Mouse (Mus musculus) CH12.LX (cell line): ENCODE measurements around the gene Vmn1r188. TPM values are rescaled to one million over a fixed set of nuclear protein-coding genes. Genes with fewer than 3 reads are reported as not detected.
"Not testable (repeated sequence)": the region's sequence is repeated elsewhere in the genome, so short reads cannot be mapped to it uniquely, and the experiment has no call there.

ENCODE experiments used
- DNase-seq: peaks from one replicate; pipeline ENCODE4 v3.0.0-alpha.2; 2013; ENCODE audit errors: extremely low read depth
- H3K27ac ChIP-seq: 2 replicates; pipeline ENCODE4 v1.5.1; 2012; ENCODE audit warnings: low read depth, mild to moderate bottlenecking, control low read depth, moderate library complexity; ENCODE audit not compliant: insufficient read depth
- H3K27me3 ChIP-seq: replicated peaks from 2 replicates; pipeline ENCODE3; 2012; ENCODE audit warnings: inconsistent platforms
- H3K36me3 ChIP-seq, 2 experiments: replicated peaks in 1 of 2; 2 replicates each; pipeline versions ENCODE3 to v1.6.1; 2012; ENCODE audit warnings: inconsistent platforms in 1 of 2, low read length in 1 of 2, mild to moderate bottlenecking in 1 of 2, mixed read lengths in 1 of 2, moderate library complexity in 1 of 2; ENCODE audit not compliant: control insufficient read depth in 1 of 2, insufficient read depth in 1 of 2
- H3K4me1 ChIP-seq, 2 experiments: 2 replicates each; pipeline ENCODE4 v1.6.1; 2012; ENCODE audit warnings: inconsistent platforms in 1 of 2, moderate library complexity in 1 of 2; ENCODE audit not compliant: insufficient read depth in 2 of 2, control insufficient read depth in 1 of 2
- H3K4me2 ChIP-seq: 2 replicates; pipeline ENCODE4 v1.6.1; 2012; ENCODE audit warnings: low read depth, mild to moderate bottlenecking, control low read depth; ENCODE audit not compliant: poor library complexity, insufficient read depth, severe bottlenecking
- H3K4me3 ChIP-seq, 3 experiments: fragments of 150-350 bp in 1 of 3; sonication (generic) in 1 of 3; replicated peaks in 1 of 3; 2 replicates each; pipeline versions ENCODE3 to v1.5.1; 2011 to 2012; ENCODE audit warnings: low read depth in 2 of 3, low read length in 2 of 3, mild to moderate bottlenecking in 2 of 3, moderate library complexity in 2 of 3, control low read depth in 1 of 3, improper control_type of control experiment in 1 of 3, inconsistent platforms in 1 of 3, mixed read lengths in 1 of 3; ENCODE audit not compliant: poor library complexity in 1 of 3
- H3K79me2 ChIP-seq: replicated peaks from 2 replicates; pipeline ENCODE4 v1.6.1; 2012; ENCODE audit warnings: mild to moderate bottlenecking, moderate library complexity; ENCODE audit not compliant: control insufficient read depth, poor library complexity, insufficient read depth, severe bottlenecking; ENCODE audit errors: extremely low read depth
- H3K9ac ChIP-seq: 2 replicates; pipeline ENCODE4 v1.6.1; 2012; ENCODE audit warnings: low read depth, mild to moderate bottlenecking, control low read depth, moderate library complexity; ENCODE audit not compliant: insufficient read depth
- H3K9me3 ChIP-seq: replicated peaks from 2 replicates; pipeline ENCODE3; 2012; ENCODE audit warnings: low read length, inconsistent platforms, mixed read lengths
- BHLHE40 ChIP-seq: IDR thresholded peaks from 2 replicates; pipeline ENCODE4 v1.6.1; 2011; ENCODE audit warnings: mild to moderate bottlenecking, low read depth, low read length, improper control_type of control experiment
- CHD2 ChIP-seq: IDR thresholded peaks from 2 replicates; pipeline ENCODE4 v1.6.1; 2011; ENCODE audit warnings: low read length, improper control_type of control experiment
- ELF1 ChIP-seq: IDR thresholded peaks from 2 replicates; pipeline ENCODE4 v1.6.1; 2014; ENCODE audit warnings: low read depth, mild to moderate bottlenecking, inconsistent platforms, low read length, improper control_type of control experiment
- ETS1 ChIP-seq: conservative IDR thresholded peaks from 2 replicates; pipeline ENCODE4 v1.6.1; 2012; ENCODE audit warnings: low read depth, mild to moderate bottlenecking, inconsistent platforms, low read length, improper control_type of control experiment, moderate library complexity
- GABPA ChIP-seq: IDR thresholded peaks from 2 replicates; pipeline ENCODE4 v1.6.1; 2012; ENCODE audit warnings: low read depth, low read length, improper control_type of control experiment, inconsistent platforms; ENCODE audit not compliant: insufficient replicate concordance
- HCFC1 ChIP-seq: IDR thresholded peaks from 2 replicates; pipeline ENCODE4 v1.6.1; 2012; ENCODE audit warnings: low read depth, mild to moderate bottlenecking, inconsistent platforms, low read length, improper control_type of control experiment
- IRF4 ChIP-seq: IDR thresholded peaks from 2 replicates; pipeline ENCODE4 v1.6.1; 2014; ENCODE audit warnings: low read depth, mild to moderate bottlenecking, inconsistent platforms, low read length, improper control_type of control experiment
- JUN ChIP-seq: IDR thresholded peaks from 2 replicates; pipeline ENCODE4 v1.6.1; 2011; ENCODE audit warnings: low read depth, mild to moderate bottlenecking, low read length, improper control_type of control experiment, moderate library complexity; ENCODE audit not compliant: insufficient read depth
- JUND ChIP-seq: conservative IDR thresholded peaks from 2 replicates; pipeline ENCODE4 v1.6.1; 2011; ENCODE audit warnings: low read depth, low read length, improper control_type of control experiment
- KAT2A ChIP-seq: IDR thresholded peaks from 2 replicates; pipeline ENCODE4 v1.6.1; 2012; ENCODE audit warnings: low read length, improper control_type of control experiment, inconsistent platforms; ENCODE audit not compliant: insufficient replicate concordance
- MAFK ChIP-seq: IDR thresholded peaks from 2 replicates; pipeline ENCODE4 v1.6.1; 2011; ENCODE audit warnings: low read length, improper control_type of control experiment; ENCODE audit not compliant: insufficient replicate concordance
- MAZ ChIP-seq: IDR thresholded peaks from 2 replicates; pipeline ENCODE4 v1.6.1; 2012; ENCODE audit warnings: low read depth, mild to moderate bottlenecking, inconsistent platforms, low read length, improper control_type of control experiment, moderate library complexity
- MEF2A ChIP-seq: IDR thresholded peaks from 2 replicates; pipeline ENCODE4 v1.6.1; 2014; ENCODE audit warnings: low read depth, mild to moderate bottlenecking, inconsistent platforms, low read length, improper control_type of control experiment, borderline replicate concordance
- MXI1 ChIP-seq: IDR thresholded peaks from 2 replicates; pipeline ENCODE4 v1.6.1; 2011; ENCODE audit warnings: mild to moderate bottlenecking, low read depth, low read length, improper control_type of control experiment
- NELFE ChIP-seq: IDR thresholded peaks from 2 replicates; pipeline ENCODE4 v1.6.1; 2011; ENCODE audit warnings: low read depth, low read length, improper control_type of control experiment
- POLR2A ChIP-seq: IDR thresholded peaks from 2 replicates; pipeline ENCODE4 v1.6.1; 2011; ENCODE audit warnings: low read depth, mild to moderate bottlenecking, improper control_type of control experiment, low read length
- POLR2AphosphoS2 ChIP-seq: IDR thresholded peaks from 2 replicates; pipeline ENCODE4 v1.6.1; 2011; ENCODE audit warnings: low read depth, low read length, improper control_type of control experiment
- RCOR1 ChIP-seq: conservative IDR thresholded peaks from 2 replicates; pipeline ENCODE4 v1.6.1; 2012; ENCODE audit warnings: low read depth, mild to moderate bottlenecking, inconsistent platforms, low read length, improper control_type of control experiment
- SIN3A ChIP-seq: IDR thresholded peaks from 2 replicates; pipeline ENCODE4 v1.6.1; 2012; ENCODE audit warnings: low read length, improper control_type of control experiment, inconsistent platforms
- TBP ChIP-seq: conservative IDR thresholded peaks from 2 replicates; pipeline ENCODE4 v1.6.1; 2011; ENCODE audit warnings: low read depth, low read length, improper control_type of control experiment
- TCF12 ChIP-seq: IDR thresholded peaks from 2 replicates; pipeline ENCODE4 v1.6.1; 2014; ENCODE audit warnings: low read depth, mild to moderate bottlenecking, inconsistent platforms, low read length, improper control_type of control experiment
- UBTF ChIP-seq: IDR thresholded peaks from 2 replicates; pipeline ENCODE4 v1.6.1; 2012; ENCODE audit warnings: low read depth, mild to moderate bottlenecking, inconsistent platforms, low read length, improper control_type of control experiment, moderate library complexity
- ZC3H11A ChIP-seq: IDR thresholded peaks from 2 replicates; pipeline ENCODE4 v1.6.1; 2012; ENCODE audit warnings: low read depth, mild to moderate bottlenecking, inconsistent platforms, low read length, improper control_type of control experiment
- ZMIZ1 ChIP-seq: IDR thresholded peaks from 2 replicates; pipeline ENCODE4 v1.6.1; 2012; ENCODE audit warnings: low read depth, mild to moderate bottlenecking, inconsistent platforms, low read length, improper control_type of control experiment
- ZNF384 ChIP-seq: IDR thresholded peaks from 2 replicates; pipeline ENCODE4 v1.6.1; 2012; ENCODE audit warnings: low read depth, low read length, improper control_type of control experiment, inconsistent platforms
- dilution Hi-C: fragments of 300-500 bp; cut with MboI; formaldehyde crosslinking; loops from 2 replicates; pipeline ENCODE4 v1.14.3; 2020; ENCODE audit warnings: low sequenced_read_pairs; ENCODE audit not compliant: extremely low pct_unique_long_range_greater_than_20kb, extremely low pct_ligation_motif_present
- in situ Hi-C: fragments of 300-500 bp; cut with MboI; formaldehyde crosslinking; loops from 3 replicates; pipeline ENCODE4 v1.14.3; 2019; ENCODE audit warnings: low sequenced_read_pairs, low pct_ligation_motif_present, low pct_unique_long_range_greater_than_20kb, mixed read lengths
- polyA plus RNA-seq: library from polyadenylated mRNA; unstranded; fragments of >175 nt; gene quantifications from 2 replicates; pipeline ENCODE4 v1.2.1, GENCODE M21; 2012; ENCODE audit warnings: low read depth; ENCODE audit not compliant: insufficient read length
- total RNA-seq, 2 experiments: library from RNA; depleted of rRNA; stranded (reverse); fragments of 300-350 nt in 1 of 2; fragments of >200 nt in 1 of 2; gene quantifications; 2 replicates each; pipeline ENCODE4 v1.2.3; 2012 to 2014

The Vmn1r188 gene
- total and polyA plus RNA-seq, 3 experiments, result not detected

DNA sequence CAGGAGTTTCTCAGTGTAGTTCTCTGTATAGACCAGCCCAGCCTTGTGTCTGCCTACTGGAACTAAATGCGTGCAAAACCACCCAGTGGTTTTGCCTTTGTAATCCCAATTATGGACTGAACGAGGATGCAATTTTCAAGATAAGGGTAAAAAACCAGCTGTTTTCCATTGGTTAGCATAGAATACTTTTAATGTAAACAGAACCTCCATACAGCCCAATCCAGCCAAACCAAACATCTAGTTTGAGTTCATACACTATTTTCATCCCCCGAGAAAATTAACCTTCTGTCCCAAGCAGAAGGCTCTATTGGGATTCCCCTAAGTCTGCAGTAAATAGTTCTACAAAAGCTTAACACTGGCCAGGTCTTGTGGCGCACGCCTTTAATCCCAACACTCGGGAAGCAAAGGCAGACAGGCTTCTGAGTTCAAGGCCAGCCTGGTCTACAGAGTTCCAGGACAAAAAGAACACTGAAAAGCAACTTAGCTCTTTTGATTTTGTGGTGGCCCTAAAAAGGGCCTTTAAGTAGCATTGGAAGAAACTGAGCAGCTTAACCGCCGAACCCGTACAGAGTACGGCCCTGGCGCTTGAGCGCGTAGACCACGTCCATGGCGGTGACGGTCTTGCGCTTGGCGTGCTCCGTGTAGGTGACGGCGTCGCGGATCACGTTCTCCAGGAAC lies 43.6 kb upstream of the Vmn1r188 start (continued):
- TF ChIP-seq RCOR1 (peak; percentile 32), GABPA (no peak), JUND (no peak; the same call in 1 of the 2 replicates), MEF2A (peak; percentile 25; the same call in 1 of the 2 replicates), NELFE (no peak), KAT2A (0 out of 2 replicates have a peak, but pooled peaks have one; percentile 53), IRF4 (peak; percentile 59), ZC3H11A (no peak), MAZ (no peak), POLR2A (peak; percentile 80; the same call in 1 of the 2 replicates), MAFK (peak; percentile 54; the same call in 1 of the 2 replicates), ZNF384 (no peak), JUN (no peak)

DNA sequence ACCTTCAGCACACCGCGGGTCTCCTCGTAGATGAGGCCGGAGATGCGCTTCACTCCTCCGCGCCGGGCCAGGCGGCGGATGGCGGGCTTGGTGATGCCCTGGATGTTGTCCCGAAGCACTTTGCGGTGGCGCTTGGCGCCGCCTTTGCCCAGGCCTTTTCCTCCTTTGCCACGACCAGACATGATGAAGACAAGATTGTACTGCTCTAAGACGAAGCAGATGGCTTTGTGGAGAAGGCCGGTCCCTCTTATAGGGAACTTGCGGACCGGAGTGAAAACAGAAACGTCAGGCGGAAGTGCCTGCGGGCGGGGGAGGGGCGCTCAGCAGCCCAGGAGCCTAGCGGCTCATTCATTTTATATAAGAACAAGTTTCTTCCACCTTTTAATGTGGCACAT lies 43.1 kb upstream of the Vmn1r188 start, which contains the start of gene Hist1h4i:
Gene Hist1h4i, minus strand, starts transcription at position 221 of the 395 bp plus-strand sequence.
- peak; percentile 95 for DNase-seq
- peaks cover 0 to 42% of the 10 kb centered on the region in 2 experiments; a peak in 2 of 4 replicates for H3K4me1 ChIP-seq
- peak; percentile 50; the same call in 1 of the 2 replicates for TF ChIP-seq POLR2AphosphoS2
- peak; percentile 4; the same call in 1 of the 2 replicates for TF ChIP-seq BHLHE40
- TF ChIP-seq POLR2A, result peak; percentile 96
- TF ChIP-seq TCF12, result peak; percentile 73
- TF ChIP-seq UBTF, result peak; percentile 97
- peak; percentile 98 for TF ChIP-seq TBP
- TF ChIP-seq ELF1, result peak; percentile 88
- TF ChIP-seq ZMIZ1, result peak; percentile 99
- peak; percentile 99 for TF ChIP-seq NELFE
- TF ChIP-seq MXI1, result 0 out of 2 replicates have a peak, but pooled peaks have one; percentile 45
- TF ChIP-seq RCOR1, result peak; percentile 98
- TF ChIP-seq ETS1, result 0 out of 2 replicates have a peak, but pooled peaks have one; percentile 24
- peak; percentile 74; the same call in 1 of the 2 replicates for TF ChIP-seq SIN3A
- peak; percentile 84 for TF ChIP-seq HCFC1
- peak; percentile 81 for TF ChIP-seq CHD2
- TF ChIP-seq MEF2A, result peak; percentile 29; the same call in 1 of the 2 replicates
- H3K36me3 ChIP-seq, H3K9me3 ChIP-seq, dilution Hi-C loops, H3K79me2 ChIP-seq, H3K27me3 ChIP-seq: not testable (repeated sequence)
- H3K9ac ChIP-seq, result peak within 1 kb of the TSS; percentile 81
- in situ Hi-C loops, result loop anchor here (10.0 to 25.0 kb wide), 2 partner anchors 1384 to 1721 kb away; partner anchors contain the start of genes Abt1, Hist1h1a, Hist1h2ab and Hist1h3a
- peak within 1 kb of the TSS; percentile 41 to 67 (median 48) for H3K4me3 ChIP-seq
- peak within 1 kb of the TSS; percentile 96 for H3K4me2 ChIP-seq
- H3K27ac ChIP-seq, result peak within 1 kb of the TSS; percentile 96
